Mouse (Mus musculus) hindbrain, postnatal 0 days (tissue): ENCODE results near the gene Actb. TPM values are rescaled to one million over a fixed set of nuclear protein-coding genes. Genes with fewer than 3 reads are reported as not detected.
"Not testable (repeated sequence)": the region's sequence is repeated elsewhere in the genome, so short reads cannot be mapped to it uniquely, and the experiment has no call there.

Experiments
- ATAC-seq: fragments of 200-750 bp; cut with Nextera tagmentation; 2 replicates; pipeline ENCODE4 v1.8.0; 2017; ENCODE audit warnings: mild to moderate bottlenecking, moderate TSS enrichment, moderate library complexity
- DNase-seq: peaks from one replicate; pipeline ENCODE4 v3.0.0-alpha.2; 2015; ENCODE audit warnings: low spot score
- H3K27ac ChIP-seq: fragments of 300-500 bp; sonication (generic); 2 replicates; pipeline ENCODE4 v1.5.1; 2014; ENCODE audit warnings: mild to moderate bottlenecking
- H3K27me3 ChIP-seq: fragments of 300-500 bp; sonication (generic); 2 replicates; pipeline ENCODE4 v1.6.1; 2014; ENCODE audit warnings: low read length, mixed read lengths; ENCODE audit not compliant: insufficient read depth
- H3K36me3 ChIP-seq: fragments of 300-500 bp; sonication (generic); 2 replicates; pipeline ENCODE4 v1.6.1; 2014; ENCODE audit warnings: low read length, mixed read lengths; ENCODE audit not compliant: insufficient read depth
- H3K4me1 ChIP-seq: fragments of 300-500 bp; sonication (generic); 2 replicates; pipeline ENCODE4 v1.6.1; 2014; ENCODE audit warnings: antibody characterized with exemption, low read length, mixed read lengths; ENCODE audit not compliant: insufficient read depth
- H3K4me2 ChIP-seq: fragments of 300-500 bp; sonication (generic); 2 replicates; pipeline ENCODE4 v1.6.1; 2014; ENCODE audit warnings: low read depth, mild to moderate bottlenecking, low read length, moderate library complexity, mixed read lengths
- H3K4me3 ChIP-seq: fragments of 300-500 bp; sonication (generic); 2 replicates; pipeline ENCODE4 v1.5.1; 2014; ENCODE audit warnings: low read length
- H3K9ac ChIP-seq: fragments of 300-500 bp; sonication (generic); replicated peaks from 2 replicates; pipeline ENCODE4 v1.6.1; 2014; ENCODE audit warnings: mild to moderate bottlenecking, low read length, moderate library complexity, mixed read lengths
- H3K9me3 ChIP-seq: fragments of 300-500 bp; sonication (generic); 2 replicates; pipeline ENCODE4 v1.6.1; 2016; ENCODE audit warnings: low read length, mixed read lengths
- CTCF ChIP-seq: IDR thresholded peaks from 2 replicates; pipeline ENCODE4 v1.5.1; 2016; ENCODE audit warnings: antibody characterized with exemption, control low read depth, low read depth
- WGBS: fragments of 180-500 bp; shearing (Covaris S2); extraction: QIAGEN DNeasy Blood & Tissue Kit; methylation state at CpG from one replicate; pipeline ENCODE4 v1.1.7; 2014; 5-methylcytosine and 5-hydroxymethylcytosine counted together
- polyA plus RNA-seq: library from polyadenylated mRNA; unstranded; fragments of >200 nt; fragmentation: Nextera tagmentation; extraction: Ambion mirVana; gene quantifications from 2 replicates; pipeline ENCODE4 v1.2.1, GENCODE M21; 2015
- total RNA-seq: library from RNA; depleted of rRNA; stranded (reverse); fragments of >200 nt; gene quantifications from 2 replicates; pipeline ENCODE4 v1.2.3, GENCODE M21; 2014

Actb gene
- total and polyA plus RNA-seq, 2 experiments from 2014 or later: 5,437 to 15,098 TPM

DNA sequence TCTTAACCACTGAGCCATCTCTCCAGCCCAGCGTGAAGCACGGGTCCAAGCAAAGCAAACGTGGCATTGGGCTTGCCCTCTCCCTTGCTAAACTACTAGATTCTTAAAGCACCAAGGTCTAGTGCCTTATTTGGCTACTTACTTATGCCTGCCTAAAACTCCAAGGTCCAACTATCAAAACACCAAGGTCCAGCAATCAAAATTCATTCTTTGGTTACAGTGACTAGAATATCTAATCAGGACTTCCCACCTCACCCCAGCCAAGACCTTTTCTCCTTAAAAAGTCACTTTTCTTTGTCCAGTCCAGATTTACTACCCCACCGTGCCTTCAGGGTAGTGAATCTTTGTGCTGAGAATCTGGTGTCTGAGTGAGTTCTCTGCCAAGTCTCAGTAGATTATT is 8.2 kb downstream of the Actb start:
- Histone ChIP-seq H3K27ac (no peak overlapping the region), H3K4me2 (no peak overlapping the region), H3K4me3 (no peak overlapping the region), H3K9ac (no peak overlapping the region), H3K36me3 (peaks cover 34% of the 10 kb centered on the region), H3K4me1 (peaks cover 12% of the 10 kb centered on the region; the same call in 1 of the 2 replicates), H3K27me3 (no peaks in the 10 kb centered on the region), H3K9me3 (no peaks in the 10 kb centered on the region)
- no peak for DNase-seq
- TF ChIP-seq CTCF: no peak
- ATAC-seq: no peak
- WGBS: 80% methylated on average over 4 of the region's 4 CpGs

DNA sequence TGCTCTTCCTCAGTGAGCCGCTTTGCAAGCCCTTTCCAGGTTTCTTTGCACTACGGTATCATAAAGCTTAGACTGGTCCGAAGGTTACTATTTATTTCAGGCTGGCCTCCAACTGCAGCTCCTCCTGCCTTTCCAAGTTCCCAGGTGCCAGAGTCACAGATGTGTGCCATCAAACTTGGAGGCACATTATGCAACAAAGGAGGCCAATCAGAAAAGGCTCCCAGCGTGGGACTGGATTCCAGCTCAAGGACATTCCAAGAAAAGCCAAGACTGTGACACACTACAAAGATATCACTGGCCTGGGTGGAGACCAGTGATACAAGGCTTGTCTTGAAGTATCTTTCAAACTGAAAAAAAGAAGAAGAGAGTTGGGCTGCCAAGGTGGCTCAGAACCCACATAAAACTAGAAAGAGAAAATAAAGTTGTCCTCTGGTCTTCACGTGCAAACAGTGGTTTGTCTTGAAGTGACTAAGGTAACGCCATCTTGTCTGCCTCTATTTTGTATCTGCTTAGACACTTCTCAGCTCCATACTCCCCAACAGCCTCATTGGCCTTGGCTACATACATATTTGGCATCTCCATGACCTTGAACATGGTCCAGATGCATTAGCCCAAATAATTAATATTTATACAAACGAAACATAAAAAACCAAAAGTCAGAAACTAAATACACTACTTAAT is 8.8 kb downstream of the Actb start:
- H3K36me3 ChIP-seq: peaks cover 29% of the 10 kb centered on the region
- 94% methylated on average over 7 of the region's 7 CpGs for WGBS
- no peak overlapping the region for H3K4me2 ChIP-seq
- no peaks in the 10 kb centered on the region for H3K9me3 ChIP-seq
- H3K27me3 ChIP-seq: no peaks in the 10 kb centered on the region
- no peak overlapping the region for H3K4me3 ChIP-seq
- DNase-seq: no peak
- no peak for TF ChIP-seq CTCF
- H3K9ac ChIP-seq: no peak overlapping the region
- H3K4me1 ChIP-seq: peaks cover 12% of the 10 kb centered on the region; the same call in 1 of the 2 replicates
- no peak for ATAC-seq
- no peak overlapping the region for H3K27ac ChIP-seq

DNA sequence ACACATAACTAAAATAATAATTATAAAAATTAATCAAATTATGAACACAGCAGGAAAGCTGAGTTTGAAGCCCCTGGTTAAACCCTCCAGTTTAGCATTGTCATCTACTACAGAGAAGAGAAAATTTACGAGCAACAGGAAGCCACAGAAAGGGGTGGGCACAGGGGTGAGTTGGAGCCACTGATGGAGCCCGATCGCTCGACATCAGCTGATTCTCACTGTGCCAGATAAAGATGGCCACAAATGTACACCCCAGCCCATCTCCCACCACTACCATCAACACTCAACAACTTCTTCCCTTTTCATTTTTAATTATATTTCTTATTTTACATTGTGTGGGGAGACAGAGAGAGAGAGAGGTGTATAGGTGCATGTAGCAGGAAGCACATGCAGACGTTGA is 9.8 kb downstream of the Actb start:
- ATAC-seq (no peak), DNase-seq (no peak)
- Histone ChIP-seq H3K27ac (no peak overlapping the region), H3K4me3 (no peak overlapping the region), H3K9me3 (no peaks in the 10 kb centered on the region), H3K36me3 (peaks cover 20% of the 10 kb centered on the region), H3K4me1 (peaks cover 12% of the 10 kb centered on the region; the same call in 1 of the 2 replicates), H3K9ac (no peak overlapping the region), H3K4me2 (no peak overlapping the region), H3K27me3 (no peaks in the 10 kb centered on the region)
- 89% methylated on average over 5 of the region's 5 CpGs for WGBS
- no peak for TF ChIP-seq CTCF

DNA sequence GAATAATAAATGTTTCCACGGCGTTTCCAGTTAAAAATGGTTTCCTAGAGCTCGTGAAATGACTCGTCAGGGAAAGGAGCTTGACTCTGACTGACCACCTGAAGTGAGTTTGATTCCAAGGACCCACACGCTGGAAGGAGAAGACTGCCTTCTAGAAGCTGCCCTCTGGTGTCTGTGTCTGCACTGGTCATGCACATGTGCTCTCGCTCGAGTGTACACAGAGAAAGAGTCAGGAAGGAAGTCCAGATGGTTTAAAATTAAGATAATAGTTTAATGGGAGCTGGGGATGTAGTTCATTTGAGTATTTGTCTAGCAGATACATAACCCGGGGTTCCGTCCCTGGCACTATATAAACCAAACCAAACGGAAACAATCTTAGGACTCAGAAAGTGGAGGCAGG is 10.4 kb downstream of the Actb start:
- Histone ChIP-seq H3K27ac (no peak overlapping the region), H3K4me2 (no peak overlapping the region), H3K9ac (no peak overlapping the region), H3K27me3 (no peaks in the 10 kb centered on the region), H3K9me3 (no peaks in the 10 kb centered on the region), H3K4me3 (no peak overlapping the region), H3K36me3 (peaks cover 16% of the 10 kb centered on the region; the same call in 1 of the 2 replicates), H3K4me1 (peaks cover 12% of the 10 kb centered on the region; the same call in 1 of the 2 replicates)
- ATAC-seq: no peak
- 79% methylated on average over 10 of the region's 10 CpGs for WGBS
- peak; percentile 51 for TF ChIP-seq CTCF
- no peak for DNase-seq

DNA sequence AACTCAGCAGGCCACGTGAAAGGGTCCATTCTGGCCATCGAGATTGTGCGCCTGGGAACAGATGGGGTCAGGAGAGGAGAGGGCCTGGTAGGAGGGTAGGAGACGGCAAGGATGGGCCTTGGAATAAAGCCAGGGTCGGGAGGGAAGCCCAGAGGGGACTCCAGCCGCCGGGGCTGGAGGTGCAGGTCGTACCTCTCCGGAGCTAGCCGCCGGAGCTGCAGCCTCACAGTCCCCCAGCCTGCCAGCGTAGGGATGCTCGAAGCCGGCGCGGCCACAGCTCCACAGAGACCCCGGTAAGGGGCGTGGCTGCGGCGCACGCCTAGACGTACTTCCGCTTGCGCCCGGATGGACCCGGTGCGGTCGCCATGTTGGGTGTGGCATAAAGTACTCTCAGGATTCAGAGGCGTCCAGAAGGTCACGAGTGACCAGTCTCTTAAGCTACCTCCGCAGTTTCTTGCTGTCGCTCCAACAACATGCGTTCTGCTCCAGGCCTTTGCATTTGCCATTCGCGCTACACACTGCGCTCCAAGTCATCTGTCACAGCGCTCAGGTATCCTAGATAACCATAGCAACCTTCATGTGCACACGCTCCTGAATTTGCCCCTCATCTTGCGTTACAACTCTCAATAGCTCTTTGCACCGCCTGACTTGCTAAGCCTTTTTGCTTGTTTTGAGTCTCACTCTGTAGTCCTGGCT is 11.5 kb downstream of the Actb start, which contains the start of gene Fbxl18:
TSS of gene Fbxl18 (minus strand) at position 504 of the 696 bp plus-strand sequence.
- Histone ChIP-seq H3K4me2 (peak within 1 kb of the TSS; percentile 76), H3K27ac (peak within 1 kb of the TSS; percentile 82), H3K4me3 (peak within 1 kb of the TSS; percentile 76), H3K9ac (peak within 1 kb of the TSS; percentile 76), H3K36me3 (peaks cover 10% of the 10 kb centered on the region; the same call in 1 of the 2 replicates), H3K4me1 (peaks cover 12% of the 10 kb centered on the region; the same call in 1 of the 2 replicates), H3K27me3 (no peaks in the 10 kb centered on the region), H3K9me3 (no peaks in the 10 kb centered on the region)
- no peak; the same call in 1 of the 2 replicates for TF ChIP-seq CTCF
- peak; percentile 96 for ATAC-seq
- under 1% methylated on average over 40 of the region's 40 CpGs for WGBS
- DNase-seq: peak; percentile 95

DNA sequence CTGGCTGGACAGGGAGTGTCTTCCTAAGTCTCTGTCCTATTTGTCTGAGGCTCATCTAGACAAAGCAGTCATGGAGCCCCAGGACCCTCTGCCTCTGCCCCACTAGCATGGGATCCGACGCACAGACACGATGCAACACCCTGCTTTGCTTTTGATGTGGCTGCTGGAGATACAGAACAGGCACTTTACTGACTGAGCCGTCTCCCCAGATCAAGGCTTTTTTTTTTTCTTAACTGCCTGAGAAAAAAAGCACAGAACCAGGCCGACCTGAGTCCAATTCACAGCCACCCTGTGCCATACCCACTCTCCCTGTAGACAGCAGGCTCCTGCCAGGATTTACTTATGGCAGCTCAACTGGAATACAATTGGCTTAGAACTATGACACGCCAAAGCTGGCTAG is 15.2 kb downstream of the Actb start:
- H3K4me2 ChIP-seq: no peak overlapping the region
- DNase-seq (no peak), ATAC-seq (no peak)
- TF ChIP-seq CTCF: no peak
- no peak overlapping the region for H3K9ac ChIP-seq
- no peak overlapping the region for H3K4me3 ChIP-seq
- H3K9me3 ChIP-seq: no peaks in the 10 kb centered on the region
- peaks cover 12% of the 10 kb centered on the region; the same call in 1 of the 2 replicates for H3K4me1 ChIP-seq
- no peak overlapping the region for H3K27ac ChIP-seq
- no peaks in the 10 kb centered on the region for H3K27me3 ChIP-seq
- WGBS: 77% methylated on average over 6 of the region's 6 CpGs
- peaks cover 7% of the 10 kb centered on the region for H3K36me3 ChIP-seq

DNA sequence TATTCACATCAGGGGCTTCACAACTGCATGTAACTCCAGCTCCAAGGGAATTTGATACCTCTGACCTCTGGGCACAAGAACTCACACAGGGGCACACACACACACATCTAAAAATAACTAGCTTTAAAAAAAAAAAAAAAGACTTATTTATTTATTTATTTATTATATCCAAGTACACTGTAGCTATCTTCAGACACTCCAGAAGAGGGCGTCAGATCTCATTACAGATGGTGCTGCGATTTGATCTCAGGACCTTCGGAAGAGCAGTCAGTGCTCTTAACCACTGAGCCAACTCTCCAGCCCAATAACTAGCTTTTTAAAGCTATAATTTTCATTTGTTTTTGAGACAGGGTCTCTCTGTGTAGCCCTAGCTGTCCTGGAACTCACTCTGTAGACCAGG is 19.0 kb downstream of the Actb start:
- not testable (repeated sequence) for H3K27me3 ChIP-seq, H3K4me3 ChIP-seq, H3K27ac ChIP-seq, ATAC-seq, H3K4me2 ChIP-seq, H3K4me1 ChIP-seq, DNase-seq, H3K9me3 ChIP-seq, H3K9ac ChIP-seq
- WGBS: 87% methylated on average over 3 of the region's 3 CpGs
- H3K36me3 ChIP-seq: peaks cover 22% of the 10 kb centered on the region
